ENCODE assay signal across 22 mouse cellular contexts in genomic region chr8:64582887-64583286, GRCm38 (mm10).
A peak's percentile ranks its signal among the peaks of the same experiment; 100 is the strongest.
DNase-seq lines count a peak whose midpoint lies in the region; ATAC-seq and TF ChIP-seq lines count a peak whose summit lies in the region.
"Had no signal": no experiment of that assay in that cellular context is flagged by ENCODE, and none has a peak within 500 bp of the region (broad histone marks: within the 10 kb centered on the region; RNA-seq: fewer than 3 reads in every experiment).

No protein-coding gene starts in this region.

- no peaks in the 10 kb centered on the region for H3K27me3 ChIP-seq in forebrain, embryonic 11.5 days (ENCODE audit: control insufficient read depth, insufficient read depth, low read length)
- H3K27me3 ChIP-seq in forebrain, embryonic 15.5 days = no peaks in the 10 kb centered on the region
- H3K27me3 ChIP-seq in heart, embryonic 13.5 days (replicated peaks) = no peaks in the 10 kb centered on the region
- no peaks in the 10 kb centered on the region for H3K27me3 ChIP-seq in Patski
- H3K27me3 ChIP-seq in thymus, adult 2 months (ENCODE audit: control insufficient read depth, insufficient read depth, low read length) = no peaks in the 10 kb centered on the region
- H3K27me3 ChIP-seq: embryonic facial prominence, embryonic 15.5 days; heart, embryonic 15.5 days had no signal

- H3K9ac ChIP-seq in forebrain, embryonic 11.5 days (ENCODE audit: low read length) = no peak overlapping the region
- H3K9ac ChIP-seq in forebrain, embryonic 15.5 days (replicated peaks) = no peak overlapping the region
- H3K9ac ChIP-seq in heart, embryonic 13.5 days = no peak overlapping the region
- H3K9ac ChIP-seq: embryonic facial prominence, embryonic 15.5 days; heart, embryonic 15.5 days; hindbrain, embryonic 14.5 days had no signal

- no peak for DNase-seq in forebrain, embryonic 11.5 days (ENCODE audit: low spot score)
- no peak for DNase-seq in heart, postnatal 10 days
- DNase-seq in Patski (ENCODE audit: low read depth, low spot score) = no peak
- no peak for DNase-seq in thymus, adult 2 months
- no peak for DNase-seq in spleen, adult 12 weeks (ENCODE audit: low spot score)
- DNase-seq: adrenal gland, adult 8-10 months; adrenal gland, postnatal 36 days; cerebellum, adult 11 months; cerebellum, adult 8-10 months; cerebellum, postnatal 14 days; embryo, embryonic 11 days; gastrocnemius, postnatal 10 days; heart, adult 18-20 months; kidney, adult 8-10 months had no signal

- ATAC-seq in forebrain, embryonic 11.5 days (replicated peaks; ENCODE audit: low FRiP score) = 0 out of 2 replicates have a peak, but pooled peaks have one; percentile 28
- no peak for ATAC-seq in forebrain, embryonic 15.5 days (replicated peaks)
- no peak for ATAC-seq in heart, embryonic 13.5 days (ENCODE audit: extremely low read depth, insufficient number of reproducible peaks, low FRiP score, low TSS enrichment)
- peak; percentile 77 for ATAC-seq in Patski
- ATAC-seq: intestine, embryonic 16.5 days had no signal

- TF ChIP-seq POLR2A in thymus, adult 2 months (IDR thresholded peaks at IDR 0.05; ENCODE audit: control insufficient read depth, extremely low read depth, insufficient read depth, low read length, poor library complexity) = no peak

- CTCF ChIA-PET in Patski (lab: Charles Lee) = interaction anchor here (1.0 to 1.5 kb wide), 4 partner anchors 12 to 31 kb away, joined by 3 to 4 read pairs (median 3); no protein-coding TSS in a partner anchor

- no peak overlapping the region for H3K4me3 ChIP-seq in forebrain, embryonic 11.5 days (ENCODE audit: low read depth, low read length)
- no peak overlapping the region for H3K4me3 ChIP-seq in forebrain, embryonic 15.5 days
- H3K4me3 ChIP-seq in heart, embryonic 13.5 days = no peak overlapping the region
- no peak overlapping the region for H3K4me3 ChIP-seq in thymus, adult 2 months (ENCODE audit: control insufficient read depth, insufficient read depth, low read length)
- H3K4me3 ChIP-seq: embryonic facial prominence, embryonic 15.5 days; heart, embryonic 10.5 days; heart, embryonic 15.5 days; hindbrain, embryonic 10.5 days had no signal

- H3K9me3 ChIP-seq in forebrain, embryonic 11.5 days (ENCODE audit: control insufficient read depth, low read length) = no peaks in the 10 kb centered on the region
- H3K9me3 ChIP-seq in forebrain, embryonic 15.5 days = no peaks in the 10 kb centered on the region
- no peaks in the 10 kb centered on the region for H3K9me3 ChIP-seq in heart, embryonic 13.5 days
- H3K9me3 ChIP-seq: embryonic facial prominence, embryonic 15.5 days; heart, embryonic 10.5 days; heart, embryonic 15.5 days; hindbrain, embryonic 10.5 days had no signal

- POLR2A ChIA-PET in Patski (lab: Charles Lee) = no interaction called here

- no peaks in the 10 kb centered on the region for H3K4me1 ChIP-seq in forebrain, embryonic 11.5 days (replicated peaks; ENCODE audit: control insufficient read depth, insufficient read depth, low read length)
- no peaks in the 10 kb centered on the region for H3K4me1 ChIP-seq in forebrain, embryonic 15.5 days
- H3K4me1 ChIP-seq in heart, embryonic 13.5 days = peaks cover 20% of the 10 kb centered on the region
- no peaks in the 10 kb centered on the region for H3K4me1 ChIP-seq in thymus, adult 2 months (replicated peaks; ENCODE audit: control insufficient read depth, insufficient read depth, low read length)
- H3K4me1 ChIP-seq: embryonic facial prominence, embryonic 15.5 days had no signal

- 61% methylated on average over 3 of the region's 3 CpGs for WGBS in forebrain, embryonic 11.5 days
- 23% methylated on average over 3 of the region's 3 CpGs for WGBS in forebrain, embryonic 15.5 days
- WGBS in heart, embryonic 13.5 days = 38% methylated on average over 3 of the region's 3 CpGs
- whole genome bisulfite sequencing in thymus, adult 2 months = 77% methylated on average over 3 of the region's 3 CpGs

- H3K27ac ChIP-seq in forebrain, embryonic 11.5 days (ENCODE audit: low read depth, low read length) = no peak overlapping the region
- no peak overlapping the region for H3K27ac ChIP-seq in forebrain, embryonic 15.5 days (replicated peaks)
- H3K27ac ChIP-seq in heart, embryonic 13.5 days (replicated peaks) = peak overlapping the region; percentile 39; the same call in 1 of the 2 replicates
- no peak overlapping the region for H3K27ac ChIP-seq in thymus, adult 2 months (ENCODE audit: control insufficient read depth, insufficient read depth, low read length)
- H3K27ac ChIP-seq: embryonic facial prominence, embryonic 15.5 days; heart, embryonic 15.5 days; hindbrain, embryonic 10.5 days; hindbrain, embryonic 14.5 days had no signal

- no peak overlapping the region for H3K4me2 ChIP-seq in forebrain, embryonic 11.5 days (ENCODE audit: low read depth, low read length, severe bottlenecking)
- no peak overlapping the region for H3K4me2 ChIP-seq in forebrain, embryonic 15.5 days (replicated peaks)
- no peak overlapping the region for H3K4me2 ChIP-seq in heart, embryonic 13.5 days
- H3K4me2 ChIP-seq: embryonic facial prominence, embryonic 15.5 days; heart, embryonic 15.5 days; hindbrain, embryonic 14.5 days had no signal

- no peak for TF ChIP-seq CTCF in Patski (IDR thresholded peaks at IDR 0.05)
- no peak for TF ChIP-seq CTCF in thymus, adult 2 months (IDR thresholded peaks at IDR 0.05; ENCODE audit: borderline replicate concordance, control insufficient read depth, extremely low read depth, insufficient read depth, low read length, poor library complexity)

- no peaks in the 10 kb centered on the region for H3K36me3 ChIP-seq in forebrain, embryonic 11.5 days (ENCODE audit: control insufficient read depth, insufficient read depth, low read length)
- no peaks in the 10 kb centered on the region for H3K36me3 ChIP-seq in forebrain, embryonic 15.5 days
- no peaks in the 10 kb centered on the region for H3K36me3 ChIP-seq in heart, embryonic 13.5 days
- H3K36me3 ChIP-seq in thymus, adult 2 months (ENCODE audit: control insufficient read depth, insufficient read depth, low read length) = no peaks in the 10 kb centered on the region
- H3K36me3 ChIP-seq: embryonic facial prominence, embryonic 15.5 days; heart, embryonic 10.5 days; heart, embryonic 15.5 days; hindbrain, embryonic 10.5 days had no signal

- intact Hi-C loops in heart, postnatal 10 days (cut with DNase I) = no loop called here

- in situ Hi-C loops in Patski (cut with MboI; ENCODE audit: low pct_unique_long_range_greater_than_20kb) = no loop called here

Comparison
In these comparisons a context has a peak if more than half of its experiments do, and no peak if none do; other contexts are left out.
1. ATAC-seq: peak in forebrain, embryonic 11.5 days (single experiment) and Patski (single experiment); none in forebrain, embryonic 15.5 days (single experiment) and heart, embryonic 13.5 days (single experiment).